Mouse (Mus musculus) limb, embryonic 10.5 days (tissue): ENCODE measurements around the gene Glipr1l1. TPM values are rescaled to one million over a fixed set of nuclear protein-coding genes. Genes with fewer than 3 reads are reported as not detected.
"Not testable (repeated sequence)": the region's sequence is repeated elsewhere in the genome, so short reads cannot be mapped to it uniquely, and the experiment has no call there.

Source experiments
- DNase-seq: peaks from one replicate; pipeline ENCODE4 v3.0.0-alpha.2; 2017; ENCODE audit warnings: low spot score
- H3K27ac ChIP-seq: fragments of 300-500 bp; sonication (generic); 2 replicates; pipeline ENCODE4 v1.5.1; 2016; ENCODE audit warnings: mild to moderate bottlenecking
- H3K27me3 ChIP-seq: fragments of 300-500 bp; sonication (generic); 2 replicates; pipeline ENCODE4 v1.6.1; 2016; ENCODE audit warnings: low read depth, mild to moderate bottlenecking; ENCODE audit not compliant: poor library complexity, severe bottlenecking
- H3K36me3 ChIP-seq: fragments of 300-500 bp; sonication (generic); 2 replicates; pipeline ENCODE4 v1.6.1; 2016; ENCODE audit warnings: mild to moderate bottlenecking, moderate library complexity
- H3K4me1 ChIP-seq: fragments of 300-500 bp; sonication (generic); 2 replicates; pipeline ENCODE4 v1.6.1; 2016
- H3K4me3 ChIP-seq: fragments of 300-500 bp; sonication (generic); 2 replicates; pipeline ENCODE4 v1.5.1; 2016; ENCODE audit warnings: mild to moderate bottlenecking, moderate library complexity
- H3K9me3 ChIP-seq: fragments of 300-500 bp; sonication (generic); replicated peaks from 2 replicates; pipeline ENCODE4 v1.6.1; 2016; ENCODE audit warnings: mild to moderate bottlenecking
- WGBS: fragments of 180-500 bp; shearing (Covaris S2); methylation state at CpG from one replicate; pipeline ENCODE4 v1.1.7; 2016; 5-methylcytosine and 5-hydroxymethylcytosine counted together
- polyA plus RNA-seq: library from polyadenylated mRNA; unstranded; fragments of >200 nt; fragmentation: Nextera tagmentation; extraction: Ambion mirVana; gene quantifications from 2 replicates; pipeline ENCODE4 v1.2.1, GENCODE M21; 2016

Gene Glipr1l1
- polyA plus RNA-seq, 1 experiment from 2014 or later, result not detected

DNA sequence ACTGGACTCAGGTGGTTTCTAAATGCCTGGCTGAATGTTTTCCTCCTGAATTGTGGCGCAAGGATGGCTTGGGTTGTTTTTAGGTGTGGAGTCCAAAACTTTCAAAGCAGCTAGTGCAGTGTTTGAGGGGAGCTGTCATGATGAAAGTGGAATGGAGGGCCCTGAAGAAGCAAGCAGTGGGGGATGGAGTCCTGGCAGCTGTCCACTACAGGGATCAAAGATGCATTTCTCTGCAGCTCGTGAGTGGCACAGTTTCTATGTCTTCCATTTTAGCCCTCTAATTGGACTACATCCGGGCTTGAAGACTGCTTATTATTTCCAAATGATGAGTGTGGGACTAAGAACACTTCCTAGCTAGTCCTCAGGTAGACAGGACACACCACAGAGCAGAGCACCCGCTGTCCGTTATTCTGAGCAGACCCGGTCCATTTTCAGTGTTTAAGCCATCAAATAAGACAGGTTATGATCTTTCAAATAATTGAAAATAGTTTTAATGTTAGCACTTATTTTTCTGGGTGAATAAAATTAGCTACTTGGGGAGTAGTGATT lies 67.8 kb downstream of the Glipr1l1 start:
- not testable (repeated sequence) for H3K36me3 ChIP-seq, H3K4me3 ChIP-seq, H3K4me1 ChIP-seq, H3K27ac ChIP-seq, H3K27me3 ChIP-seq, DNase-seq, H3K9me3 ChIP-seq
- 77% methylated on average over 6 of the region's 6 CpGs for WGBS

Other genes with a start within 250 kb of the Glipr1l1 start
- 53.3 and 58.7 TPM in 2 replicates for gene Krr1, start 87.5 kb upstream of the Glipr1l1 start, polyA plus RNA-seq
- gene Glipr1, start 57.6 kb upstream of the Glipr1l1 start, polyA plus RNA-seq, result 0.78 and 1.2 TPM in 2 replicates
- gene Glipr1l2, start 23.2 kb downstream of the Glipr1l1 start, polyA plus RNA-seq, result not detected in 2 replicates
- not detected in 2 replicates for gene Glipr1l3, start 100.1 kb downstream of the Glipr1l1 start, polyA plus RNA-seq
- 0.64 and 0.88 TPM in 2 replicates for gene Caps2, start 103.4 kb downstream of the Glipr1l1 start, polyA plus RNA-seq
- 0.05 and 0.09 TPM in 2 replicates for gene Kcnc2, start 210.9 kb downstream of the Glipr1l1 start, polyA plus RNA-seq